Comparison of ENCODE assay signal across 22 mouse cellular contexts in genomic region chr15:12829878-12830277, GRCm38 (mm10). TPM values are rescaled to one million over a fixed set of nuclear protein-coding genes. Genes with fewer than 3 reads are reported as not detected.
A peak's percentile ranks its signal among the peaks of the same experiment; 100 is the strongest.
DNase-seq lines count a peak whose midpoint lies in the region; ATAC-seq and TF ChIP-seq lines count a peak whose summit lies in the region.
"Had no signal": no experiment of that assay in that cellular context is flagged by ENCODE, and none has a peak within 500 bp of the region (broad histone marks: within the 10 kb centered on the region; RNA-seq: fewer than 3 reads in every experiment).

No protein-coding gene starts in this region.

- intact Hi-C loops in heart, postnatal 36 days (cut with DNase I), result loop anchor here (10.0 kb wide), 1 partner anchor 835 kb away; the partner anchor contains the start of gene Sub1

- 73% methylated on average over 3 of the region's 3 CpGs for WGBS in liver, embryonic 11.5 days
- WGBS in liver, embryonic 14.5 days (ENCODE audit: insufficient replicate concordance), result 50% methylated on average over 3 of the region's 3 CpGs
- 100% methylated on average over 3 of the region's 3 CpGs for WGBS in forebrain, embryonic 12.5 days

- peak; percentile 73 for DNase-seq in heart, adult 11 months
- DNase-seq in heart, postnatal 36 days, result no peak
- DNase-seq in liver, embryonic 11.5 days (ENCODE audit: low spot score), result no peak
- no peak for DNase-seq in liver, embryonic 14.5 days (ENCODE audit: low read depth in 3 of 3, low spot score in 3 of 3)
- DNase-seq in thymus, adult 18-20 months, result no peak
- no peak for DNase-seq in right cerebral cortex, adult 18-20 months
- DNase-seq: adrenal gland, adult 2 months; adrenal gland, postnatal 14 days; cerebellum, adult 11 months; cerebellum, adult 2 months; cerebellum, adult 9-11 months; cerebellum, postnatal 25 days; gastrocnemius, postnatal 25 days; heart, adult 2 months had no signal

- no peak overlapping the region for H3K9ac ChIP-seq in liver, embryonic 11.5 days (ENCODE audit: low read depth, low read length)
- H3K9ac ChIP-seq in liver, embryonic 14.5 days (replicated peaks), result no peak overlapping the region
- no peak overlapping the region for H3K9ac ChIP-seq in forebrain, embryonic 12.5 days
- H3K9ac ChIP-seq: embryonic facial prominence, embryonic 12.5 days; embryonic facial prominence, embryonic 15.5 days; forebrain, embryonic 15.5 days; hindbrain, embryonic 13.5 days had no signal

- peak; percentile 37; the same call in 1 of the 2 replicates for ATAC-seq in liver, embryonic 11.5 days (replicated peaks; ENCODE audit: low FRiP score)
- ATAC-seq in liver, embryonic 14.5 days (ENCODE audit: insufficient read depth), result peak; percentile 9; the same call in 1 of the 2 replicates
- ATAC-seq in forebrain, embryonic 12.5 days (ENCODE audit: low FRiP score), result no peak
- ATAC-seq: forebrain, embryonic 15.5 days; hindbrain, postnatal 0 days had no signal

- TF ChIP-seq CTCF in liver, embryonic 14.5 days (IDR thresholded peaks at IDR 0.05; ENCODE audit: low read depth), result no peak

- peaks cover 6% of the 10 kb centered on the region; the same call in 1 of the 2 replicates for H3K4me1 ChIP-seq in liver, embryonic 11.5 days (replicated peaks; ENCODE audit: control insufficient read depth, insufficient read depth, low read length)
- peaks cover 9 to 30% of the 10 kb centered on the region in 2 experiments for H3K4me1 ChIP-seq in liver, embryonic 14.5 days (replicated peaks; ENCODE audit: control insufficient read depth in 2 of 2, insufficient read depth in 2 of 2, low read length in 1 of 2)
- H3K4me1 ChIP-seq in forebrain, embryonic 12.5 days, result peaks cover 16% of the 10 kb centered on the region

- H3K4me2 ChIP-seq in liver, embryonic 11.5 days, result no peak overlapping the region
- no peak overlapping the region for H3K4me2 ChIP-seq in liver, embryonic 14.5 days (ENCODE audit: low read depth)
- H3K4me2 ChIP-seq in forebrain, embryonic 12.5 days, result no peak overlapping the region
- H3K4me2 ChIP-seq: embryonic facial prominence, embryonic 12.5 days; embryonic facial prominence, embryonic 15.5 days; forebrain, embryonic 15.5 days; heart, embryonic 11.5 days; hindbrain, embryonic 13.5 days had no signal

- H3K4me3 ChIP-seq in liver, embryonic 11.5 days (ENCODE audit: low read depth, low read length), result no peak overlapping the region
- no peak overlapping the region for H3K4me3 ChIP-seq in liver, embryonic 14.5 days (ENCODE audit: insufficient read depth in 1 of 2, low read depth in 2 of 2, low read length in 2 of 2)
- no peak overlapping the region for H3K4me3 ChIP-seq in forebrain, embryonic 12.5 days (replicated peaks)
- H3K4me3 ChIP-seq: embryonic facial prominence, embryonic 12.5 days; embryonic facial prominence, embryonic 15.5 days; forebrain, embryonic 15.5 days; heart, adult 2 months; hindbrain, embryonic 10.5 days; hindbrain, embryonic 13.5 days had no signal

- TF ChIP-seq EP300 in liver, embryonic 14.5 days (IDR thresholded peaks at IDR 0.05; ENCODE audit: low read depth), result no peak

- peaks cover 31% of the 10 kb centered on the region for H3K36me3 ChIP-seq in liver, embryonic 11.5 days (ENCODE audit: control insufficient read depth, insufficient read depth, low read length)
- H3K36me3 ChIP-seq in liver, embryonic 14.5 days (replicated peaks; ENCODE audit: control insufficient read depth, insufficient read depth, low read depth), result peaks cover 31% of the 10 kb centered on the region
- peaks cover 67% of the 10 kb centered on the region for H3K36me3 ChIP-seq in forebrain, embryonic 12.5 days (replicated peaks)

- H3K27me3 ChIP-seq in liver, embryonic 11.5 days (replicated peaks; ENCODE audit: control insufficient read depth, insufficient read depth, low read length), result no peaks in the 10 kb centered on the region
- H3K27me3 ChIP-seq in liver, embryonic 14.5 days (ENCODE audit: control insufficient read depth, insufficient read depth, low read length), result no peaks in the 10 kb centered on the region
- no peaks in the 10 kb centered on the region for H3K27me3 ChIP-seq in forebrain, embryonic 12.5 days
- H3K27me3 ChIP-seq: embryonic facial prominence, embryonic 12.5 days; embryonic facial prominence, embryonic 15.5 days; forebrain, embryonic 15.5 days; hindbrain, embryonic 13.5 days had no signal

- H3K9me3 ChIP-seq in liver, embryonic 11.5 days (ENCODE audit: control insufficient read depth, low read length), result no peaks in the 10 kb centered on the region
- no peaks in the 10 kb centered on the region for H3K9me3 ChIP-seq in liver, embryonic 14.5 days (ENCODE audit: control insufficient read depth, low read length)
- no peaks in the 10 kb centered on the region for H3K9me3 ChIP-seq in forebrain, embryonic 12.5 days
- H3K9me3 ChIP-seq: embryonic facial prominence, embryonic 12.5 days; embryonic facial prominence, embryonic 15.5 days; forebrain, embryonic 15.5 days; hindbrain, embryonic 10.5 days; hindbrain, embryonic 13.5 days had no signal

- no peak overlapping the region for H3K27ac ChIP-seq in liver, embryonic 11.5 days (ENCODE audit: low read depth, low read length)
- no peak overlapping the region for H3K27ac ChIP-seq in liver, embryonic 14.5 days
- no peak overlapping the region for H3K27ac ChIP-seq in forebrain, embryonic 12.5 days
- H3K27ac ChIP-seq: embryonic facial prominence, embryonic 12.5 days; embryonic facial prominence, embryonic 15.5 days; forebrain, embryonic 15.5 days; heart, adult 2 months; hindbrain, embryonic 10.5 days; hindbrain, embryonic 13.5 days; hindbrain, postnatal 0 days had no signal

RNA-seq across cellular contexts. Expression of gene Drosha, which starts 5.3 kb away (rescaled TPM):
- total RNA-seq in heart, postnatal 36 days (2021), result 10 to 100 TPM; 35.8 to 39.0 TPM
- polyA plus RNA-seq in liver, embryonic 11.5 days (2014; fragmentation: Nextera tagmentation; extraction: Ambion mirVana), result 50.4 and 52.2 TPM in 2 replicates
- polyA plus RNA-seq in liver, embryonic 14.5 days (2012; rRNA removed), result 6.6 and 8.8 TPM in 2 replicates
- polyA plus RNA-seq in liver, embryonic 14.5 days (2014; fragmentation: Nextera tagmentation; extraction: Ambion mirVana), result 13.5 and 16.8 TPM in 2 replicates
- polyA plus RNA-seq in forebrain, embryonic 12.5 days (2016; fragmentation: Nextera tagmentation; extraction: Ambion mirVana), result 73.9 and 81.9 TPM in 2 replicates

RNA-seq across cellular contexts. Expression of gene 6030458C11Rik, which starts 5.4 kb away (rescaled TPM):
- total RNA-seq in heart, postnatal 36 days (2021), result 10 to 100 TPM; 12.5 to 13.7 TPM
- polyA plus RNA-seq in liver, embryonic 11.5 days (2014; fragmentation: Nextera tagmentation; extraction: Ambion mirVana), result 54.8 and 60.1 TPM in 2 replicates
- 16.9 and 21.4 TPM in 2 replicates for polyA plus RNA-seq in liver, embryonic 14.5 days (2012; rRNA removed)
- polyA plus RNA-seq in liver, embryonic 14.5 days (2014; fragmentation: Nextera tagmentation; extraction: Ambion mirVana), result 14.3 and 14.7 TPM in 2 replicates
- 34.9 and 38.3 TPM in 2 replicates for polyA plus RNA-seq in forebrain, embryonic 12.5 days (2016; fragmentation: Nextera tagmentation; extraction: Ambion mirVana)
